Mouse (Mus musculus) embryonic facial prominence, embryonic 11.5 days (tissue): ENCODE measurements around the gene Nfya. TPM values are rescaled to one million over a fixed set of nuclear protein-coding genes. Genes with fewer than 3 reads are reported as not detected.

ENCODE experiments used
- ATAC-seq: fragments of 200-750 bp; cut with Nextera tagmentation; replicated peaks from 2 replicates; pipeline ENCODE4 v1.8.0; 2017; ENCODE audit warnings: low read depth; ENCODE audit not compliant: insufficient number of reproducible peaks, low FRiP score, low TSS enrichment
- DNase-seq: peaks from one replicate; pipeline ENCODE4 v3.0.0-alpha.2; 2015; ENCODE audit warnings: low spot score
- H3K27ac ChIP-seq: fragments of 300-500 bp; sonication (generic); replicated peaks from 2 replicates; pipeline ENCODE4 v1.5.1; 2014; ENCODE audit warnings: mild to moderate bottlenecking, low read depth, low read length, control low read depth
- H3K27me3 ChIP-seq: fragments of 300-500 bp; sonication (generic); 2 replicates; pipeline ENCODE4 v1.6.1; 2014; ENCODE audit warnings: mild to moderate bottlenecking, low read length, moderate library complexity, mixed read lengths; ENCODE audit not compliant: control insufficient read depth, insufficient read depth
- H3K36me3 ChIP-seq: fragments of 300-500 bp; sonication (generic); replicated peaks from 2 replicates; pipeline ENCODE4 v1.6.1; 2014; ENCODE audit warnings: low read depth, mild to moderate bottlenecking, low read length, moderate library complexity, mixed read lengths; ENCODE audit not compliant: control insufficient read depth, insufficient read depth
- H3K4me1 ChIP-seq: fragments of 300-500 bp; sonication (generic); 2 replicates; pipeline ENCODE4 v1.6.1; 2014; ENCODE audit warnings: low read length, mixed read lengths; ENCODE audit not compliant: control insufficient read depth, insufficient read depth
- H3K4me2 ChIP-seq: fragments of 300-500 bp; sonication (generic); 2 replicates; pipeline ENCODE4 v1.6.1; 2014; ENCODE audit warnings: low read depth, mild to moderate bottlenecking, control low read depth, low read length, moderate library complexity
- H3K4me3 ChIP-seq: fragments of 300-500 bp; sonication (generic); 2 replicates; pipeline ENCODE4 v1.5.1; 2014; ENCODE audit warnings: low read depth, low read length, control low read depth
- H3K9ac ChIP-seq: fragments of 300-500 bp; sonication (generic); replicated peaks from 2 replicates; pipeline ENCODE4 v1.6.1; 2014; ENCODE audit warnings: mild to moderate bottlenecking, control low read depth, low read length
- H3K9me3 ChIP-seq: fragments of 300-500 bp; sonication (generic); replicated peaks from 2 replicates; pipeline ENCODE4 v1.6.1; 2016; ENCODE audit warnings: mild to moderate bottlenecking, low read length, inconsistent platforms, mixed read lengths; ENCODE audit not compliant: control insufficient read depth
- WGBS: fragments of 180-500 bp; shearing (Covaris S2); extraction: QIAGEN DNeasy Blood & Tissue Kit; methylation state at CpG from one replicate; pipeline ENCODE4 v1.1.7; 2014; 5-methylcytosine and 5-hydroxymethylcytosine counted together
- polyA plus RNA-seq: library from polyadenylated mRNA; unstranded; fragments of >200 nt; fragmentation: Nextera tagmentation; extraction: Ambion mirVana; gene quantifications from 2 replicates; pipeline ENCODE4 v1.2.1, GENCODE M21; 2014

Gene Nfya
- polyA plus RNA-seq, 1 experiment from 2014 or later, result 26.5 TPM

GRCm38 (mm10) chr17:48411241-48411640 is 1.5 kb upstream of the Nfya start:
- H3K9me3 ChIP-seq, result no peaks in the 10 kb centered on the region
- no peak for ATAC-seq

DNA sequence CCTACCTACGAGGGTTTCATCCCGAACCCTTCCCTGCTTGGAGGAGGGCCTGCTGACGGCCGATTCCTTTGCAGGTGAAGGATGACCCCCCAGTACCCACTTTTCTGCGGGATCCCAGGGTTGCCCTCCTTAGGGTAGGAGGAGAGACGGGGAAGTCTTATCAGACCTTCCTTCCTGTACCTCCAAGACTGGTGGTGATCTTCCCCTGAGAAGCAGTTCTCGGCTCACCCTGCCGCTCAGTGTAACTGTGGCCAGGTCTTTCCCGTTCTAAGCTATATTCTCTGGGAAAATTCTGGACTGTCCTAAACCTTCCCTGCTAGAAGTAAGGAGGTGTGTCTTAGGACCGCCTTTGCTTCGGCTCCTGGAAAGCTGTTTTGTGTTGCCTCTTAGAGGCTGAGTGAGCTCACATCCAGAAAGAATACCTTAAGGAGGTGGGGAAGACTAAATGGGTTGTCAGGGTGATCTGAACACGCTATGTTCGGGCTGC is 636 bp upstream of the Nfya start:
- Histone ChIP-seq H3K4me1 (no peaks in the 10 kb centered on the region), H3K4me3 (peak overlapping the region; percentile 36), H3K9ac (peak overlapping the region; percentile 67), H3K4me2 (peak overlapping the region; percentile 55), H3K27me3 (no peaks in the 10 kb centered on the region), H3K9me3 (no peaks in the 10 kb centered on the region), H3K27ac (peak overlapping the region; percentile 83), H3K36me3 (no peaks in the 10 kb centered on the region)
- ATAC-seq, result peak; percentile 4; the same call in 1 of the 2 replicates
- whole genome bisulfite sequencing, result under 1% methylated on average over 13 of the region's 13 CpGs
- peak; percentile 54 for DNase-seq

More at GRCm38 (mm10) chr17:48411241-48411640, 1.5 kb upstream of the Nfya start:
- H3K4me2 ChIP-seq, result peak overlapping the region; percentile 55
- 62% methylated on average over 8 of the region's 8 CpGs for WGBS
- H3K27ac ChIP-seq, result peak overlapping the region; percentile 83
- peak overlapping the region; percentile 67 for H3K9ac ChIP-seq
- no peak for DNase-seq
- no peaks in the 10 kb centered on the region for H3K27me3 ChIP-seq
- H3K36me3 ChIP-seq, result no peaks in the 10 kb centered on the region
- peak overlapping the region; percentile 36 for H3K4me3 ChIP-seq
- H3K4me1 ChIP-seq, result no peaks in the 10 kb centered on the region

- Histone ChIP-seq H3K4me1 (no peaks in the 10 kb centered on the region), H3K4me2 (peak overlapping the region; percentile 70), H3K27me3 (no peaks in the 10 kb centered on the region), H3K4me3 (peak overlapping the region; percentile 90), H3K9ac (peak overlapping the region; percentile 99), H3K9me3 (no peaks in the 10 kb centered on the region), H3K27ac (peak overlapping the region; percentile 100), H3K36me3 (no peaks in the 10 kb centered on the region; the same call in 1 of the 2 replicates)
- DNase-seq (peak; percentile 77), ATAC-seq (peak; percentile 54)
- WGBS, result under 1% methylated on average over 42 of the region's 47 CpGs
These were observed 997 bp downstream of the Nfya start for GRCm38 (mm10) chr17:48408526-48409291.

GRCm38 (mm10) chr17:48407910-48408525 is 1.7 kb downstream of the Nfya start:
- H3K36me3 ChIP-seq, result no peaks in the 10 kb centered on the region; the same call in 1 of the 2 replicates
- H3K4me1 ChIP-seq, result no peaks in the 10 kb centered on the region
- peak overlapping the region; percentile 70 for H3K4me2 ChIP-seq
- H3K27me3 ChIP-seq, result no peaks in the 10 kb centered on the region
- DNase-seq (peak; percentile 56), ATAC-seq (no peak)
- 15% methylated on average over 8 of the region's 8 CpGs for WGBS
- H3K4me3 ChIP-seq, result peak overlapping the region; percentile 90
- H3K9me3 ChIP-seq, result no peaks in the 10 kb centered on the region
- H3K9ac ChIP-seq, result peak overlapping the region; percentile 99
- H3K27ac ChIP-seq, result peak overlapping the region; percentile 100

GRCm38 (mm10) chr17:48407154-48407553 is 2.6 kb downstream of the Nfya start:
- no peak overlapping the region for H3K27ac ChIP-seq
- no peaks in the 10 kb centered on the region; the same call in 1 of the 2 replicates for H3K36me3 ChIP-seq
- WGBS, result 87% methylated on average over 4 of the region's 4 CpGs
- H3K4me3 ChIP-seq, result peak overlapping the region; percentile 90; the same call in 1 of the 2 replicates
- H3K4me2 ChIP-seq, result no peak overlapping the region; the same call in 1 of the 2 replicates
- H3K27me3 ChIP-seq, result no peaks in the 10 kb centered on the region
- no peaks in the 10 kb centered on the region for H3K9me3 ChIP-seq
- peak overlapping the region; percentile 99; the same call in 1 of the 2 replicates for H3K9ac ChIP-seq
- no peaks in the 10 kb centered on the region for H3K4me1 ChIP-seq
- no peak for DNase-seq
- ATAC-seq, result no peak

DNA sequence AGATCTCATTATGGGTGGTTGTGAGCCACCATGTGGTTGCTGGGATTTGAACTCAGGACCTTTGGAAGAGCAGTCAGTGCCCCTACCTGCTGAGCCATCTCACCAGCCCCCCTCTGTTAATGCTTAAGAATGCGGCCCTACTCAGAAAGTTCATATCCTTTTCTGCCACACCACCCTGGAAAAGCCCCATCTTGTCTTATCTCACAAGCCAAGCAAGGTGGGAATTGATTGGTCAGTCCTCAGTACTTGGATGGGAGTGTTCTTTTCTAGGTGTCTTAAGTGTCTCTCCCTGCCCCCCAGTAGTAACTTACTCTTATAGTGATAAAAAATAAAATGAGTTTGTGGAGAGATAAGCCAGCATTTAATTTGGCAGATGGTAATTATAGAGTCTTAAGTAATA is 5.0 kb downstream of the Nfya start:
- no peak overlapping the region for H3K9ac ChIP-seq
- DNase-seq, result no peak
- H3K4me2 ChIP-seq, result no peak overlapping the region
- WGBS, result 70% methylated on average over 1 of the region's 1 CpGs
- H3K36me3 ChIP-seq, result no peaks in the 10 kb centered on the region; the same call in 1 of the 2 replicates
- H3K9me3 ChIP-seq, result no peaks in the 10 kb centered on the region
- H3K27me3 ChIP-seq, result no peaks in the 10 kb centered on the region
- no peak for ATAC-seq
- no peak overlapping the region for H3K27ac ChIP-seq
- no peaks in the 10 kb centered on the region for H3K4me1 ChIP-seq
- H3K4me3 ChIP-seq, result no peak overlapping the region

DNA sequence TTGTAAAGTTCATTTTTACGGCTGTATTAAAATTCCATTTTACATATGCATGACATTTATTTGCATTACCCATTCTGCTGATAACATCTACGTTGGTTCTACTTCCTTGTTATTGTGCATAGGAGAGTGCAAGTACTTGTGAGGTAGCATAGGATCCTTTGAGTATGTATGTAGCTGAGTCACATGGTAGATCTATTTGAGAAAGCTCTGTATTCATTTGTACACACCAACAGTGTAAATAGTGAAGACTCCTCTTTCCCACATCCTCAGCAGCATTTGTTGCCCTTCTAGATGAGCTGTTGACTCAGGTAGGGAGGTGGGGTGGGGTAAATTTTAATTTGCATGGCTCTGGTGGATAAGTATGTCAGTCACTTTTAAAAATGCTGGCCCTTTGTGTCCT is 5.9 kb downstream of the Nfya start:
- DNase-seq (no peak), ATAC-seq (no peak)
- no peak overlapping the region for H3K9ac ChIP-seq
- H3K27ac ChIP-seq, result no peak overlapping the region
- H3K4me2 ChIP-seq, result no peak overlapping the region
- H3K4me1 ChIP-seq, result no peaks in the 10 kb centered on the region
- H3K9me3 ChIP-seq, result no peaks in the 10 kb centered on the region
- no peaks in the 10 kb centered on the region for H3K27me3 ChIP-seq
- 90% methylated on average over 2 of the region's 2 CpGs for WGBS
- H3K36me3 ChIP-seq, result no peaks in the 10 kb centered on the region; the same call in 1 of the 2 replicates
- no peak overlapping the region for H3K4me3 ChIP-seq

GRCm38 (mm10) chr17:48402751-48403150 is 7.0 kb downstream of the Nfya start:
- H3K36me3 ChIP-seq, result no peaks in the 10 kb centered on the region; the same call in none of the 2 replicates
- WGBS, result 94% methylated on average over 3 of the region's 3 CpGs
- no peak overlapping the region for H3K4me3 ChIP-seq
- H3K9ac ChIP-seq, result no peak overlapping the region
- H3K27me3 ChIP-seq, result no peaks in the 10 kb centered on the region
- H3K4me1 ChIP-seq, result no peaks in the 10 kb centered on the region
- ATAC-seq, result no peak
- H3K4me2 ChIP-seq, result no peak overlapping the region
- H3K9me3 ChIP-seq, result no peaks in the 10 kb centered on the region
- H3K27ac ChIP-seq, result no peak overlapping the region
- DNase-seq, result no peak
